Mouse (Mus musculus): ENCODE data around the gene Wdr25. TPM values are rescaled to one million over a fixed set of nuclear protein-coding genes. Genes with fewer than 3 reads are reported as not detected.

Wdr25 gene
- total and polyA plus RNA-seq, 3 experiments = 8.3 to 12.4 (median 10.8) TPM

GRCm38 (mm10) chr12:108939317-108939716 lies 45.9 kb downstream of the Wdr25 start:
- H3K36me3 ChIP-seq (replicated peaks in 1 of 2; ENCODE audit: control insufficient read depth in 1 of 2, insufficient read depth in 1 of 2, low read length in 1 of 2) = peaks cover 0 to 53% of the 10 kb centered on the region in 2 experiments
- TF ChIP-seq CTCF (conservative IDR thresholded peaks at IDR 0.05 in 1 of 2, IDR thresholded peaks at IDR 0.05 in 1 of 2; ENCODE audit: low read depth in 2 of 2, low read length in 2 of 2) (no peak), RCOR1 (conservative IDR thresholded peaks at IDR 0.05; ENCODE audit: low read depth, low read length) (no peak), ZMIZ1 (IDR thresholded peaks at IDR 0.05; ENCODE audit: low read depth, low read length) (no peak), EP300 (IDR thresholded peaks at IDR 0.05; ENCODE audit: low read length) (no peak), E2F4 (IDR thresholded peaks at IDR 0.05; ENCODE audit: insufficient replicate concordance, low read depth, low read length) (no peak), GABPA (IDR thresholded peaks at IDR 0.05; ENCODE audit: insufficient replicate concordance, low read depth, low read length) (no peak), RAD21 (IDR thresholded peaks at IDR 0.05; ENCODE audit: low read depth, low read length) (no peak), HCFC1 (IDR thresholded peaks at IDR 0.05; ENCODE audit: low read depth, low read length) (no peak), POLR2AphosphoS2 (IDR thresholded peaks at IDR 0.05; ENCODE audit: low read depth, low read length) (no peak), JUND (conservative IDR thresholded peaks at IDR 0.05; ENCODE audit: low read depth, low read length) (no peak), ELF1 (IDR thresholded peaks at IDR 0.05; ENCODE audit: low read depth, low read length) (no peak), ZC3H11A (IDR thresholded peaks at IDR 0.05; ENCODE audit: low read depth, low read length) (no peak), USF1 (IDR thresholded peaks at IDR 0.05; ENCODE audit: low read depth, low read length) (no peak), IRF4 (IDR thresholded peaks at IDR 0.05; ENCODE audit: low read depth, low read length) (no peak), MAFK (IDR thresholded peaks at IDR 0.05; ENCODE audit: insufficient replicate concordance, low read length) (no peak), USF2 (conservative IDR thresholded peaks at IDR 0.05; ENCODE audit: low read depth, low read length) (no peak)
- dilution Hi-C loops (cut with MboI; ENCODE audit: extremely low pct_ligation_motif_present, extremely low pct_unique_long_range_greater_than_20kb, low sequenced_read_pairs) = no loop called here
- H3K4me1 ChIP-seq (ENCODE audit: control insufficient read depth in 1 of 2, insufficient read depth in 2 of 2) = peaks cover 0 to 20% of the 10 kb centered on the region in 2 experiments; a peak in 2 of 4 replicates
- no peaks in the 10 kb centered on the region for H3K9me3 ChIP-seq (replicated peaks; ENCODE audit: low read length)
- no peak overlapping the region for H3K27ac ChIP-seq (ENCODE audit: insufficient read depth, low read depth)
- H3K79me2 ChIP-seq (replicated peaks; ENCODE audit: control insufficient read depth, extremely low read depth, insufficient read depth, poor library complexity, severe bottlenecking) = no peaks in the 10 kb centered on the region
- in situ Hi-C loops (cut with MboI; ENCODE audit: low pct_ligation_motif_present, low pct_unique_long_range_greater_than_20kb, low sequenced_read_pairs) = no loop called here
- no peak overlapping the region for H3K9ac ChIP-seq (ENCODE audit: insufficient read depth, low read depth)
- no peak for DNase-seq (ENCODE audit: extremely low read depth)
- H3K4me2 ChIP-seq (ENCODE audit: insufficient read depth, low read depth, poor library complexity, severe bottlenecking) = no peak overlapping the region
- no peak overlapping the region for H3K4me3 ChIP-seq (replicated peaks in 1 of 3; ENCODE audit: low read depth in 2 of 3, low read length in 2 of 3, poor library complexity in 1 of 3)
- no peaks in the 10 kb centered on the region for H3K27me3 ChIP-seq (replicated peaks)

- Histone ChIP-seq H3K9ac (ENCODE audit: insufficient read depth, low read depth) (no peak overlapping the region), H3K4me2 (ENCODE audit: insufficient read depth, low read depth, poor library complexity, severe bottlenecking) (no peak overlapping the region), H3K27ac (ENCODE audit: insufficient read depth, low read depth) (no peak overlapping the region), H3K4me3 (replicated peaks in 1 of 3; ENCODE audit: low read depth in 2 of 3, low read length in 2 of 3, poor library complexity in 1 of 3) (no peak overlapping the region), H3K79me2 (replicated peaks; ENCODE audit: control insufficient read depth, extremely low read depth, insufficient read depth, poor library complexity, severe bottlenecking) (no peaks in the 10 kb centered on the region), H3K4me1 (ENCODE audit: control insufficient read depth in 1 of 2, insufficient read depth in 2 of 2) (peaks cover 0 to 20% of the 10 kb centered on the region in 2 experiments; a peak in 2 of 4 replicates), H3K9me3 (replicated peaks; ENCODE audit: low read length) (no peaks in the 10 kb centered on the region), H3K36me3 (replicated peaks in 1 of 2; ENCODE audit: control insufficient read depth in 1 of 2, insufficient read depth in 1 of 2, low read length in 1 of 2) (peaks cover 0 to 54% of the 10 kb centered on the region in 2 experiments), H3K27me3 (replicated peaks) (no peaks in the 10 kb centered on the region)
- DNase-seq (ENCODE audit: extremely low read depth) = no peak
- no peak for TF ChIP-seq MYC (IDR thresholded peaks at IDR 0.05; ENCODE audit: low read depth, low read length)
- TF ChIP-seq CTCF (conservative IDR thresholded peaks at IDR 0.05 in 1 of 2, IDR thresholded peaks at IDR 0.05 in 1 of 2; ENCODE audit: low read depth in 2 of 2, low read length in 2 of 2) = 0 out of 4 replicates have a peak, but pooled peaks of 1 of the 2 experiments have one; percentile 3
- dilution Hi-C loops (cut with MboI; ENCODE audit: extremely low pct_ligation_motif_present, extremely low pct_unique_long_range_greater_than_20kb, low sequenced_read_pairs) = no loop called here
- in situ Hi-C loops (cut with MboI; ENCODE audit: low pct_ligation_motif_present, low pct_unique_long_range_greater_than_20kb, low sequenced_read_pairs) = no loop called here
Measured at GRCm38 (mm10) chr12:108940255-108940654, 46.8 kb downstream of the Wdr25 start.
